Mouse (Mus musculus) ES-Bruce4 (cell line): Measurements from ENCODE around the gene Pitpnb. TPM values are rescaled to one million over a fixed set of nuclear protein-coding genes. Genes with fewer than 3 reads are reported as not detected.

Experiments used
- H3K27ac ChIP-seq: 2 replicates; pipeline ENCODE4 v1.5.1; 2012; ENCODE audit warnings: low read length, inconsistent platforms; ENCODE audit not compliant: insufficient read depth
- H3K27me3 ChIP-seq: 2 replicates; pipeline ENCODE4 v1.6.1; 2012; ENCODE audit warnings: mild to moderate bottlenecking, low read length, inconsistent platforms; ENCODE audit not compliant: control insufficient read depth, poor library complexity, insufficient read depth, severe bottlenecking
- H3K36me3 ChIP-seq: 2 replicates; pipeline ENCODE4 v1.6.1; 2012; ENCODE audit warnings: inconsistent platforms, mild to moderate bottlenecking, low read length, moderate library complexity; ENCODE audit not compliant: control insufficient read depth, poor library complexity, insufficient read depth, severe bottlenecking
- H3K4me1 ChIP-seq: one replicate; pipeline ENCODE4 v1.8.1; 2011; ENCODE audit warnings: low read length; ENCODE audit not compliant: control insufficient read depth, insufficient read depth
- H3K4me3 ChIP-seq: 2 replicates; pipeline ENCODE4 v1.5.1; 2011; ENCODE audit warnings: low read depth, mild to moderate bottlenecking, low read length
- H3K9ac ChIP-seq: 2 replicates; pipeline ENCODE4 v1.6.1; 2012; ENCODE audit warnings: low read depth, mild to moderate bottlenecking, inconsistent platforms; ENCODE audit not compliant: poor library complexity, severe bottlenecking
- H3K9me3 ChIP-seq: replicated peaks from 2 replicates; pipeline ENCODE4 v1.6.1; 2012; ENCODE audit warnings: mild to moderate bottlenecking, low read length, inconsistent platforms; ENCODE audit not compliant: control insufficient read depth, poor library complexity, insufficient read depth, severe bottlenecking
- CTCF ChIP-seq: IDR thresholded peaks from one replicate; pipeline ENCODE4 v1.8.1; 2011; ENCODE audit warnings: low read depth, low read length
- EP300 ChIP-seq: IDR thresholded peaks from 2 replicates; pipeline ENCODE4 v1.6.1; 2011; ENCODE audit warnings: low read depth, low read length; ENCODE audit not compliant: insufficient read depth
- POLR2A ChIP-seq: IDR thresholded peaks from one replicate; pipeline ENCODE4 v1.8.1; 2011; ENCODE audit warnings: low read length; ENCODE audit not compliant: insufficient read depth
- polyA plus RNA-seq: library from polyadenylated mRNA; stranded (reverse); fragments of >200 nt; gene quantifications from 2 replicates; pipeline ENCODE4 v1.2.4, GENCODE M21; 2011; ENCODE audit warnings: low read depth; ENCODE audit not compliant: missing spikeins, insufficient read depth, insufficient read length

Pitpnb gene
- polyA plus RNA-seq, 1 experiment = 98.3 TPM

DNA sequence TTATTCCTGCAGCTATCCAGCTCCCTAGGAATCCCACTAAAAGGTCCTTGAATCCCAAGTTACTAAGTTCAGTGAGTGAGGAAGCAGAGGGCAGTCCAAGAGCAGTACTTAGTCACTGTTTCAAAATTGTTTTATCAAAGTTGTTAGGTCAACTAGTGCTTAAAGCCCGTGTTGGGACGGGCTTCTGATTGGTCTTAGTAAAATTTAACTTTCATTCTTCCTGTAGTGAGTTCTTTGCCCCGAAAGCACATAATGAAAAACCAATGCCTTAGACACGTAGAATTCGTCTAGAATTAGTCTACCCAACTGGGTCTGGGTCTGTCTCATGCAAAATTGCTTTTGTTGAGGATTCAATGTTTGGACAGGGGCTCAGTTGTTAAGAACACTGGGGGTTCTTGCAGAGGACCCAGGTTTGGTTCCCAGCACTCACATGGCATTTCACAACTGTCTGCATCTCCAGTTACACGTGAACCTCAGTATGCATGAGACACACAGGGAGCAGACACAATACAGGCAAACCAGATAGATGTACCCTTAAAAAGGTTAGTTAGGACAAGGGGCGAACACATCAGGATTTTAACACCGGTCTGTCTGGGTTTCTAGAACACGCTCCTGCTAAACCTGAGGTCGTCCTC lies 664 bp upstream of the Pitpnb start:
- no peaks in the 10 kb centered on the region; the same call in 1 of the 2 replicates for H3K9me3 ChIP-seq
- H3K36me3 ChIP-seq = peaks cover 7% of the 10 kb centered on the region
- H3K27ac ChIP-seq = peak overlapping the region; percentile 82
- no peak for TF ChIP-seq POLR2A
- no peak for TF ChIP-seq EP300
- no peak for TF ChIP-seq CTCF
- H3K4me3 ChIP-seq = peak overlapping the region; percentile 81
- no peaks in the 10 kb centered on the region for H3K27me3 ChIP-seq
- H3K4me1 ChIP-seq = no peaks in the 10 kb centered on the region
- peak overlapping the region; percentile 95 for H3K9ac ChIP-seq

DNA sequence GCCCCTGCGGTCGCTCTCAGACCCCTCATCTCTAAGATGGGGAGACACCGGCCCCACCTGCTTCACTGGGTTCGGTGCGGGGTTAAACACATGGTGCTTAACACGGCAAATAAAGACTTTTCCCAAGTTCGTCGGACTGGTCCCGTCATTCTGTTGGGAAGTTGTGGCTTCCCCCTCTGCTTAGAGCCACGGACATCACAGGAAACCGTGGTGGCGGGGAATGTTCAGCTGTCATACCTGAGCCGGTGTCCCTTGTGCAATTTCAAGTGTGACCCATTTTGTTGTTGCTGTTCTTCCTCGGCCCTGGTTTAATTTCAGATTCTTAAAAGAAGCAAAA lies 504 bp downstream of the Pitpnb start:
- Histone ChIP-seq H3K36me3 (peaks cover 10% of the 10 kb centered on the region), H3K9me3 (no peaks in the 10 kb centered on the region), H3K9ac (peak overlapping the region; percentile 95), H3K4me1 (no peaks in the 10 kb centered on the region), H3K4me3 (peak overlapping the region; percentile 89), H3K27ac (no peak overlapping the region), H3K27me3 (no peaks in the 10 kb centered on the region)
- TF ChIP-seq EP300 (no peak), CTCF (no peak), POLR2A (no peak)

DNA sequence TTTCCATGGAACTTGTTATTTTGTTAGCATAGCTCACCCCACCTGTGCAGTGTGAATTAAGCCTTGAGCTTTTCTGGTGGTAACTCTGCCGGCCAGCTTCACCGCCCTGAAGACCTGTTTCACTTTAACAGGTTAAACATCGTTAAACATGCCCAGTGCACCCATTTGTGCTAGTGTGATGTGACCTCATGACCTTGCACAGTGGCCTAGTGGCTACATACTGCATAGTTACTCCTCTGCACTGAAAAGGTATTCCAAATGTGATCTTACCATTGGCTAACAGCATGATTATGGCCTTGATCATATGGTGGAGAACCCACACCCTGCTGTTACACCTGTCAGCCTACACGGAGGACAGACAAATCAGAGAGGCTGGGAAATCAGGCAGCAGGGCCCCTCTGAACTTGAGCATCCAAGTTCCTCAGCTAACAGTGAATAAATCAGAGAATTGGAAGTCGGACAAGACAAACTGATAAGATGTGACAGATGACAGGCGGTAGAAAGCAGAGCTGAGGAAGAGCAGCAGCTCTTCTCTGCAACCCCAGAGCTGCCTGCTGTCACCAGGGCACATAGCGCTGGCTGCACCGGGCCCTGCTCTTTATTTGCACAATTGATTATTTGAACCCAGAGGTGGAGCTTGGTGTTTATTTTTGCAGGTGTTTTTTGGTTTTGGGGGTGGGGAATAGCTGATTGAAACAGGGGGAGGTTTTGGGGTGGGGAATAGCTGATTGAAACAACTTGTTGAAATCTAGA lies 5.6 kb downstream of the Pitpnb start:
- Histone ChIP-seq H3K4me1 (no peaks in the 10 kb centered on the region), H3K36me3 (peaks cover 39% of the 10 kb centered on the region), H3K9me3 (no peaks in the 10 kb centered on the region), H3K9ac (no peak overlapping the region), H3K27me3 (no peaks in the 10 kb centered on the region), H3K4me3 (no peak overlapping the region), H3K27ac (no peak overlapping the region)
- TF ChIP-seq CTCF = no peak
- no peak for TF ChIP-seq EP300
- no peak for TF ChIP-seq POLR2A

DNA sequence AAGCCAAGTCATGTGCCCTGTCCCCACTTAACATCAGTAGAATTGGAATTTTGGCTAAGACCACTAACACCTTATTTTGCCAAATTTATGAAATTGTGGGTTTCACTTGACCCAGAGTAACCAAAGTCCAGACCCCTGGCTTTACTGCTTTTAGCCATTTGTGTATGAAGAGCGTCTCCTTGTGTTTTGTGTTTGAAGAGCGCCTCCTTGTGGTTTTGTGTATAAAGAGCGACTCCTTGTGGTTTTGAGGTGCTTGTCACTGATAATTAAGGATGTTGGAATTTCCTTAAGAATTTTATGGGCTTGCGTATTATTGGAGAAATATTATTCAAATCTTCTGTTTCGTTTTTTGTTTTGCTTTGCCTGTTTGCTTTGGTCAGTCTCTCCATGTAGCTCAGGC lies 11.0 kb downstream of the Pitpnb start:
- H3K36me3 ChIP-seq = peaks cover 39% of the 10 kb centered on the region
- H3K9ac ChIP-seq = no peak overlapping the region
- no peak overlapping the region for H3K4me3 ChIP-seq
- TF ChIP-seq CTCF (no peak), POLR2A (no peak), EP300 (no peak)
- no peaks in the 10 kb centered on the region for H3K27me3 ChIP-seq
- H3K27ac ChIP-seq = no peak overlapping the region
- no peaks in the 10 kb centered on the region for H3K9me3 ChIP-seq
- no peaks in the 10 kb centered on the region for H3K4me1 ChIP-seq

DNA sequence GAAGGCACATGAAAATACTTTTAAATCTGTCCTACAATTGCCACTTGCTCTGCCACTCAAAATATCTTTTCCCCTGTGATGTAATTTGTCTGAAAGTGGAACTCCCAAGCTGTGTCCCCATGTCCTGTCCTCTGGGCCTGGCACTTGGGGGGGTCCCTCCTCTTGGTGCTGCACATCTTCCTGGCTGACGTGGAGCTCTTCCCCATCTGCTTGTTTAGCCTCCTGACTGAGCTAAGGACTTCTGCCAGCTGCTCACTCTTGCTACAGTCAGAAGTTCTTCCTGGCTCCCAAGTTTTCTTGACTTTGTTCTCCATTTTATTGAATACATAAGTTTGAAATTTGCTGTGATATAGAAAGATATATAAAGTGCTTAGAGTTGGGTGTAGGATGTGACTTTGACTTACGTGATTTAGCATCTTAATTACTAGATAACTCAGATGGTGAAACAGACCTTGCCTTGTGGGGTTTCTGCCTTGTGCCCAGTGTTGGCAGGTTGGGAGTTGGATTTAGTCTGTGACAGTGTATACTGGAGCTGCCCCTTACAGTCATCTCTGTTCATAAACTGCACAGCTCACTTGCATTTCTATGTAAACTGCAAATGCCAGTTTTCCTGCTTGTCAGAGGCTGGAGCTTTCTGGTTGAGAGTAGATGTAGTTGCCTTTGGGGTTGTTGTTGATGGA lies 14.3 kb downstream of the Pitpnb start:
- no peaks in the 10 kb centered on the region for H3K4me1 ChIP-seq
- H3K36me3 ChIP-seq = peaks cover 39% of the 10 kb centered on the region
- no peak overlapping the region for H3K9ac ChIP-seq
- H3K27me3 ChIP-seq = no peaks in the 10 kb centered on the region
- no peak overlapping the region for H3K4me3 ChIP-seq
- no peaks in the 10 kb centered on the region for H3K9me3 ChIP-seq
- TF ChIP-seq EP300 (no peak), CTCF (no peak), POLR2A (no peak)
- H3K27ac ChIP-seq = no peak overlapping the region
